9 mouse cellular contexts compared by ENCODE assay signal in the genomic region with DNA sequence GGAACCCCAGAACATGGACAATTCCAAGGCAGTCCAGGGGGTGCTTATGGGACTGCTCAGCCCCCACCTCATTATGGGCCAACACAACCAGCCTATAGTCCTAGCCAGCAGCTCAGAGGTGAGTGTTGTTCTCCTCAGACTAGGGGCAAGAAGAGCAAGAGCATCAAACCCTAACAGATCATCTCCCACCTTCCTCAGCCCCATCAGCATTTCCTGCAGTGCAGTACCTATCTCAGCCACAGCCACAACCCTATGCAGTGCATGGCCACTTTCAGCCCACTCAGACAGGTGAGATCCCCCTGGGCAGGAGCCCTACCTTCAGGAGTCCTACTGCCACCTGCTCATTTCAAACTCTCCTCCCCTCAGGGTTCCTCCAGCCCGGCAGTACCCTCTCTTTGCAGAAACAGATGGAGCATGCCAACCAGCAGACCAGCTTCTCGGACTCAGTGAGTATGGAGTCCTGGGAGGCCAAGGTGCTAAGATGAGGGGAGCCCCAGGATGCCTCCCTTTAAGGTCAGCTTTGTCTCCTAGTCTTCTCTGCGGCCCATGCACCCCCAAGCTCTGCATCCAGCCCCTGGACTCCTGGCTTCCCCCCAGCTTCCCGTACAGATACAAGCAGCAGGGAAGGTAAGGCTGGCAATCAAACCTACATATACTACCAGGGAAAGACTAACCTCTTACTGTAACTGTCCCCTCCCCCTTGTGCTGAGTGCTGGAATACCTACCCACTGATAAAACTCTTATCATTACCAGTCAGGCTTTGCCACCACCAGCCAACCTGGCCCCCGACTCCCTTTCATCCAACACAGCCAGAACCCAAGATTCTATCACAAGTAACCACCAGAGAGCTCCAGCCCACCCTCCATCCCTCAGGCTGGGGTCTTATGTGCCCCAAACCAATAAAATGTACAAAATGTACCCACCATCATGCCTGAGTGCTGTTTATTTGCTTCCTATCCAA. TPM values are rescaled to one million over a fixed set of nuclear protein-coding genes. Genes with fewer than 3 reads are reported as not detected.
DNase-seq lines count a peak whose midpoint lies in the region; ATAC-seq and TF ChIP-seq lines count a peak whose summit lies in the region.
"Had no signal": no experiment of that assay in that cellular context is flagged by ENCODE, and none has a peak within 500 bp of the region (broad histone marks: within the 10 kb centered on the region; RNA-seq: fewer than 3 reads in every experiment).

No protein-coding gene starts in this region.

- ATAC-seq in heart, embryonic 15.5 days (replicated peaks; ENCODE audit: insufficient number of reproducible peaks, insufficient read depth, low FRiP score, low read depth): no peak
- ATAC-seq in liver, embryonic 14.5 days (ENCODE audit: insufficient read depth): peak; percentile 58
- ATAC-seq in kidney, embryonic 14.5 days (ENCODE audit: low FRiP score, low TSS enrichment): no peak

- no peaks in the 10 kb centered on the region for H3K9me3 ChIP-seq in heart, embryonic 15.5 days (replicated peaks)
- H3K9me3 ChIP-seq in MEL (replicated peaks; ENCODE audit: insufficient read depth, low read length): no peaks in the 10 kb centered on the region
- H3K9me3 ChIP-seq in erythroblast, embryonic 14.5 days (ENCODE audit: control insufficient read depth, low read length): no peaks in the 10 kb centered on the region
- H3K9me3 ChIP-seq in liver, embryonic 14.5 days (ENCODE audit: control insufficient read depth, low read length): no peaks in the 10 kb centered on the region
- no peaks in the 10 kb centered on the region for H3K9me3 ChIP-seq in kidney, embryonic 14.5 days (ENCODE audit: control insufficient read depth, low read length)

- H3K27ac ChIP-seq in heart, embryonic 15.5 days: no peak overlapping the region
- peak overlapping the region; percentile 74 for H3K27ac ChIP-seq in MEL (ENCODE audit: control insufficient read depth, low read depth, low read length)
- peak overlapping the region; percentile 95 for H3K27ac ChIP-seq in liver, embryonic 14.5 days
- H3K27ac ChIP-seq in kidney, embryonic 14.5 days (ENCODE audit: low read depth, low read length): no peak overlapping the region

- H3K27me3 ChIP-seq in heart, embryonic 15.5 days: no peaks in the 10 kb centered on the region
- no peaks in the 10 kb centered on the region for H3K27me3 ChIP-seq in MEL (ENCODE audit: control insufficient read depth in 1 of 2, insufficient read depth in 2 of 2, low read length in 2 of 2)
- H3K27me3 ChIP-seq in erythroblast, embryonic 14.5 days (ENCODE audit: control insufficient read depth): no peaks in the 10 kb centered on the region
- H3K27me3 ChIP-seq in liver, embryonic 14.5 days (ENCODE audit: control insufficient read depth, insufficient read depth, low read length): no peaks in the 10 kb centered on the region
- no peaks in the 10 kb centered on the region for H3K27me3 ChIP-seq in kidney, embryonic 14.5 days (ENCODE audit: control insufficient read depth, insufficient read depth, low read length)

- peaks cover 58% of the 10 kb centered on the region for H3K79me2 ChIP-seq in MEL (ENCODE audit: control insufficient read depth, insufficient read depth, low read length, poor library complexity)

- no peak overlapping the region for H3K9ac ChIP-seq in heart, embryonic 15.5 days
- H3K9ac ChIP-seq in MEL (ENCODE audit: control insufficient read depth, low read depth, low read length, poor library complexity, severe bottlenecking): peak overlapping the region; percentile 77
- H3K9ac ChIP-seq in liver, embryonic 14.5 days (replicated peaks): peak overlapping the region; percentile 92
- no peak overlapping the region for H3K9ac ChIP-seq in kidney, embryonic 14.5 days (ENCODE audit: low read depth, low read length)

- H3K4me3 ChIP-seq in heart, embryonic 15.5 days: 0 out of 2 replicates have a peak overlapping the region, but pooled peaks have one; percentile 83
- H3K4me3 ChIP-seq in MEL (ENCODE audit: control insufficient read depth in 1 of 2, insufficient read depth in 1 of 2, low read depth in 2 of 2, low read length in 2 of 2): peak overlapping the region in 1 of 2 experiments; percentile 23; a peak in 3 of 4 replicates
- peak overlapping the region; percentile 81 for H3K4me3 ChIP-seq in erythroblast, embryonic 14.5 days (replicated peaks)
- H3K4me3 ChIP-seq in liver, embryonic 14.5 days (ENCODE audit: insufficient read depth in 1 of 2, low read depth in 2 of 2, low read length in 2 of 2): peak overlapping the region; percentile 82 to 90
- H3K4me3 ChIP-seq in kidney, embryonic 14.5 days (ENCODE audit: low read length): no peak overlapping the region; the same call in 1 of the 2 replicates

- WGBS in heart, embryonic 15.5 days: 57% methylated on average over 5 of the region's 5 CpGs
- 13% methylated on average over 5 of the region's 5 CpGs for WGBS in liver, embryonic 14.5 days (ENCODE audit: insufficient replicate concordance)
- WGBS in kidney, embryonic 14.5 days: 61% methylated on average over 5 of the region's 5 CpGs

- intact Hi-C loops in heart, postnatal 25 days (cut with DNase I): loop anchor here (5.0 kb wide), 1 partner anchor 234 kb away; a partner anchor contains a TSS
- intact Hi-C loops in left cerebral cortex, postnatal 25 days (cut with DNase I): no loop called here

- peak; percentile 95 to 96 for TF ChIP-seq EP300 in MEL (IDR thresholded peaks at IDR 0.05; ENCODE audit: low read depth in 1 of 2, low read length in 2 of 2)
- TF ChIP-seq EP300 in liver, embryonic 14.5 days (IDR thresholded peaks at IDR 0.05; ENCODE audit: low read depth): peak; percentile 92

- no peak overlapping the region for H3K4me2 ChIP-seq in heart, embryonic 15.5 days
- peak overlapping the region; percentile 100 for H3K4me2 ChIP-seq in liver, embryonic 14.5 days (ENCODE audit: low read depth)
- no peak overlapping the region for H3K4me2 ChIP-seq in kidney, embryonic 14.5 days (replicated peaks; ENCODE audit: low read depth, low read length)

- H3K36me3 ChIP-seq in heart, embryonic 15.5 days: peaks cover 65% of the 10 kb centered on the region
- peaks cover 22 to 51% of the 10 kb centered on the region in 2 experiments for H3K36me3 ChIP-seq in MEL (ENCODE audit: control insufficient read depth in 1 of 2, insufficient read depth in 2 of 2, low read length in 2 of 2)
- H3K36me3 ChIP-seq in erythroblast, embryonic 14.5 days (ENCODE audit: control insufficient read depth): peaks cover 87% of the 10 kb centered on the region
- H3K36me3 ChIP-seq in liver, embryonic 14.5 days (replicated peaks; ENCODE audit: control insufficient read depth, insufficient read depth, low read depth): peaks cover 61% of the 10 kb centered on the region
- H3K36me3 ChIP-seq in kidney, embryonic 14.5 days (ENCODE audit: control insufficient read depth, insufficient read depth, low read length): peaks cover 71% of the 10 kb centered on the region

- TF ChIP-seq POLR2A in MEL (IDR thresholded peaks at IDR 0.05; ENCODE audit: control insufficient read depth in 1 of 2, insufficient read depth in 1 of 2, low read depth in 1 of 2, low read length in 2 of 2, poor library complexity in 1 of 2): peak; percentile 23 to 84; a peak in 2 of 4 replicates

- no peak for TF ChIP-seq RAD21 in MEL (IDR thresholded peaks at IDR 0.05; ENCODE audit: low read depth, low read length)

- peaks cover 45% of the 10 kb centered on the region for H3K4me1 ChIP-seq in heart, embryonic 15.5 days (replicated peaks)
- peaks cover 4 to 53% of the 10 kb centered on the region in 2 experiments for H3K4me1 ChIP-seq in MEL (ENCODE audit: control insufficient read depth in 1 of 2, insufficient read depth in 2 of 2, low read length in 2 of 2)
- peaks cover 76% of the 10 kb centered on the region for H3K4me1 ChIP-seq in erythroblast, embryonic 14.5 days (ENCODE audit: control insufficient read depth)
- peaks cover 36 to 51% of the 10 kb centered on the region in 2 experiments for H3K4me1 ChIP-seq in liver, embryonic 14.5 days (replicated peaks; ENCODE audit: control insufficient read depth in 2 of 2, insufficient read depth in 2 of 2, low read length in 1 of 2)
- peaks cover 24% of the 10 kb centered on the region for H3K4me1 ChIP-seq in kidney, embryonic 14.5 days (ENCODE audit: control insufficient read depth, insufficient read depth, low read length)

- peak in 1 of 3 experiments; percentile 34; a peak in 3 of 6 replicates for TF ChIP-seq CTCF in MEL (IDR thresholded peaks at IDR 0.05 in 2 of 3, conservative IDR thresholded peaks at IDR 0.05 in 1 of 3; ENCODE audit: control insufficient read depth in 1 of 3, insufficient read depth in 1 of 3, low read depth in 2 of 3, low read length in 3 of 3, poor library complexity in 1 of 3, severe bottlenecking in 1 of 3)
- peak; percentile 63 for TF ChIP-seq CTCF in liver, embryonic 14.5 days (IDR thresholded peaks at IDR 0.05; ENCODE audit: low read depth)

- no peak for DNase-seq in heart, postnatal 25 days (ENCODE audit: low spot score)
- DNase-seq in MEL (ENCODE audit: low read depth, low spot score): peak; percentile 92
- DNase-seq in liver, embryonic 14.5 days (ENCODE audit: low read depth in 3 of 3, low spot score in 3 of 3): peak; percentile 82 to 90 (median 87)
- no peak for DNase-seq in left cerebral cortex, adult 18-20 months (ENCODE audit: low spot score in 2 of 2)
- no peak for DNase-seq in left cerebral cortex, postnatal 25 days (ENCODE audit: low spot score in 2 of 2)
- DNase-seq: gastrocnemius, postnatal 25 days had no signal

RNA-seq across cellular contexts. Expression of a gene that starts 2.3 kb away (rescaled TPM):
- polyA plus RNA-seq in heart, embryonic 15.5 days (2015; fragmentation: Nextera tagmentation; extraction: Ambion mirVana): 44.8 and 54.9 TPM in 2 replicates
- total RNA-seq in heart, postnatal 25 days (2021): 10 to 100 TPM; 24.1 to 26.7 TPM
- 64.5 and 78.0 TPM in 2 replicates for total RNA-seq in MEL (2012; rRNA removed)
- polyA plus RNA-seq in MEL (2012; ENCODE audit: insufficient read depth in 1 of 2, insufficient read length in 2 of 2, low read depth in 1 of 2, low replicate concordance in 2 of 2, missing spikeins in 1 of 2): 100 to 1,000 TPM in 1 of 2 experiments, not detected in 1; 113 TPM
- polyA plus RNA-seq in erythroblast, embryonic 14.5 days (2012): 90.4 and 109 TPM in 2 replicates
- 79.5 and 93.1 TPM in 2 replicates for polyA plus RNA-seq in liver, embryonic 14.5 days (2012; rRNA removed)
- polyA plus RNA-seq in liver, embryonic 14.5 days (2014; fragmentation: Nextera tagmentation; extraction: Ambion mirVana): 82.7 and 91.2 TPM in 2 replicates
- total RNA-seq in left cerebral cortex, adult 18-20 months (2021): 10 to 100 TPM; 33.0 to 33.4 TPM
- 10 to 100 TPM; 26.9 to 33.2 TPM for total RNA-seq in left cerebral cortex, postnatal 25 days (2021)
- 73.4 and 82.0 TPM in 2 replicates for polyA plus RNA-seq in kidney, embryonic 14.5 days (2014; fragmentation: Nextera tagmentation; extraction: Ambion mirVana)

RNA-seq across cellular contexts. Expression of a gene that starts 5.8 kb away (rescaled TPM):
- 975 and 1,130 TPM in 2 replicates for polyA plus RNA-seq in heart, embryonic 15.5 days (2015; fragmentation: Nextera tagmentation; extraction: Ambion mirVana)
- 100 to 1,000 TPM; 427 TPM for total RNA-seq in heart, postnatal 25 days (2021)
- 1,428 and 1,539 TPM in 2 replicates for total RNA-seq in MEL (2012; rRNA removed)
- 1,000 to 10,000 TPM; 1,272 to 3,185 TPM for polyA plus RNA-seq in MEL (2012; ENCODE audit: insufficient read depth in 1 of 2, insufficient read length in 2 of 2, low read depth in 1 of 2, low replicate concordance in 2 of 2, missing spikeins in 1 of 2)
- polyA plus RNA-seq in erythroblast, embryonic 14.5 days (2012): 295 and 310 TPM in 2 replicates
- 652 and 846 TPM in 2 replicates for polyA plus RNA-seq in liver, embryonic 14.5 days (2012; rRNA removed)
- polyA plus RNA-seq in liver, embryonic 14.5 days (2014; fragmentation: Nextera tagmentation; extraction: Ambion mirVana): 1,316 and 1,415 TPM in 2 replicates
- total RNA-seq in left cerebral cortex, adult 18-20 months (2021): 100 to 1,000 TPM; 431 to 468 TPM
- 100 to 1,000 TPM; 425 to 450 TPM for total RNA-seq in left cerebral cortex, postnatal 25 days (2021)
- 2,108 and 2,169 TPM in 2 replicates for polyA plus RNA-seq in kidney, embryonic 14.5 days (2014; fragmentation: Nextera tagmentation; extraction: Ambion mirVana)

RNA-seq across cellular contexts. Expression of a gene that starts 15.1 kb away (rescaled TPM):
- polyA plus RNA-seq in heart, embryonic 15.5 days (2015; fragmentation: Nextera tagmentation; extraction: Ambion mirVana): 5.2 and 7.0 TPM in 2 replicates
- total RNA-seq in heart, postnatal 25 days (2021): 10 to 100 TPM; 44.9 to 46.0 TPM
- 47.3 and 58.0 TPM in 2 replicates for total RNA-seq in MEL (2012; rRNA removed)
- polyA plus RNA-seq in MEL (2012; ENCODE audit: insufficient read depth in 1 of 2, insufficient read length in 2 of 2, low read depth in 1 of 2, low replicate concordance in 2 of 2, missing spikeins in 1 of 2): 10 to 100 TPM in 1 of 2 experiments, not detected in 1; 50.9 TPM
- 5.0 and 5.1 TPM in 2 replicates for polyA plus RNA-seq in erythroblast, embryonic 14.5 days (2012)
- 13.1 and 20.5 TPM in 2 replicates for polyA plus RNA-seq in liver, embryonic 14.5 days (2012; rRNA removed)
- 2.5 and 3.4 TPM in 2 replicates for polyA plus RNA-seq in liver, embryonic 14.5 days (2014; fragmentation: Nextera tagmentation; extraction: Ambion mirVana)
- total RNA-seq in left cerebral cortex, adult 18-20 months (2021): 100 to 1,000 TPM; 116 to 118 TPM
- 100 to 1,000 TPM; 113 to 117 TPM for total RNA-seq in left cerebral cortex, postnatal 25 days (2021)
- 13.0 and 16.3 TPM in 2 replicates for polyA plus RNA-seq in kidney, embryonic 14.5 days (2014; fragmentation: Nextera tagmentation; extraction: Ambion mirVana)

RNA-seq across cellular contexts. Expression of a gene that starts 15.2 kb away (rescaled TPM):
- 3.7 and 5.8 TPM in 2 replicates for polyA plus RNA-seq in heart, embryonic 15.5 days (2015; fragmentation: Nextera tagmentation; extraction: Ambion mirVana)
- total RNA-seq in heart, postnatal 25 days (2021): under 1 TPM; 0.17 to 0.23 TPM
- total RNA-seq in MEL (2012; rRNA removed): 0.69 and 0.81 TPM in 2 replicates
- 1 to 10 TPM in 1 of 2 experiments, not detected in 1; 1.3 TPM for polyA plus RNA-seq in MEL (2012; ENCODE audit: insufficient read depth in 1 of 2, insufficient read length in 2 of 2, low read depth in 1 of 2, low replicate concordance in 2 of 2, missing spikeins in 1 of 2)
- polyA plus RNA-seq in erythroblast, embryonic 14.5 days (2012): 0.14 and 0.18 TPM in 2 replicates
- 0.40 and 0.48 TPM in 2 replicates for polyA plus RNA-seq in liver, embryonic 14.5 days (2012; rRNA removed)
- polyA plus RNA-seq in liver, embryonic 14.5 days (2014; fragmentation: Nextera tagmentation; extraction: Ambion mirVana): 0.93 and 1.7 TPM in 2 replicates
- under 1 TPM; 0.35 to 0.72 TPM for total RNA-seq in left cerebral cortex, adult 18-20 months (2021)
- total RNA-seq in left cerebral cortex, postnatal 25 days (2021): under 1 TPM; 0.55 to 0.60 TPM
- polyA plus RNA-seq in kidney, embryonic 14.5 days (2014; fragmentation: Nextera tagmentation; extraction: Ambion mirVana): 12.4 and 15.1 TPM in 2 replicates
- total RNA-seq: gastrocnemius, postnatal 25 days had no signal

RNA-seq across cellular contexts. Expression of a gene that starts 19.6 kb away (rescaled TPM):
- 5.5 and 5.7 TPM in 2 replicates for polyA plus RNA-seq in heart, embryonic 15.5 days (2015; fragmentation: Nextera tagmentation; extraction: Ambion mirVana)
- total RNA-seq in heart, postnatal 25 days (2021): 10 to 100 TPM; 18.8 to 23.4 TPM
- total RNA-seq in MEL (2012; rRNA removed): 0.33 and 0.50 TPM in 2 replicates
- under 1 TPM in 1 of 2 experiments, not detected in 1; 0.92 TPM for polyA plus RNA-seq in MEL (2012; ENCODE audit: insufficient read depth in 1 of 2, insufficient read length in 2 of 2, low read depth in 1 of 2, low replicate concordance in 2 of 2, missing spikeins in 1 of 2)
- polyA plus RNA-seq in erythroblast, embryonic 14.5 days (2012): 0.29 and 0.38 TPM in 2 replicates
- 0.57 and 0.58 TPM in 2 replicates for polyA plus RNA-seq in liver, embryonic 14.5 days (2012; rRNA removed)
- 0.23 TPM in 1 of 2 replicates, not detected in the other for polyA plus RNA-seq in liver, embryonic 14.5 days (2014; fragmentation: Nextera tagmentation; extraction: Ambion mirVana)
- 1 to 10 TPM; 4.6 to 6.5 TPM for total RNA-seq in left cerebral cortex, adult 18-20 months (2021)
- 10 to 100 TPM in 1 of 2 experiments, 1 to 10 TPM in 1; 6.1 to 10.7 TPM for total RNA-seq in left cerebral cortex, postnatal 25 days (2021)
- 10.1 and 10.7 TPM in 2 replicates for polyA plus RNA-seq in kidney, embryonic 14.5 days (2014; fragmentation: Nextera tagmentation; extraction: Ambion mirVana)

Comparison
In these comparisons a context has a peak if more than half of its experiments do, and no peak if none do; other contexts are left out.
1. H3K27ac ChIP-seq: peak in MEL (single experiment) and liver, embryonic 14.5 days (single experiment); none in heart, embryonic 15.5 days (single experiment) and kidney, embryonic 14.5 days (single experiment).
2. H3K9ac ChIP-seq: peak in MEL (single experiment) and liver, embryonic 14.5 days (single experiment); none in heart, embryonic 15.5 days (single experiment) and kidney, embryonic 14.5 days (single experiment).
3. DNase-seq: peak in MEL (single experiment) and liver, embryonic 14.5 days (3 of 3); none in heart, postnatal 25 days (single experiment), left cerebral cortex, adult 18-20 months (0 of 2) and left cerebral cortex, postnatal 25 days (0 of 2).